Mouse (Mus musculus): ENCODE results near the gene Uqcrfs1. TPM values are rescaled to one million over a fixed set of nuclear protein-coding genes. Genes with fewer than 3 reads are reported as not detected.

Uqcrfs1 gene
- 51.8 and 57.1 TPM in 2 replicates for total RNA-seq (2017)

DNA sequence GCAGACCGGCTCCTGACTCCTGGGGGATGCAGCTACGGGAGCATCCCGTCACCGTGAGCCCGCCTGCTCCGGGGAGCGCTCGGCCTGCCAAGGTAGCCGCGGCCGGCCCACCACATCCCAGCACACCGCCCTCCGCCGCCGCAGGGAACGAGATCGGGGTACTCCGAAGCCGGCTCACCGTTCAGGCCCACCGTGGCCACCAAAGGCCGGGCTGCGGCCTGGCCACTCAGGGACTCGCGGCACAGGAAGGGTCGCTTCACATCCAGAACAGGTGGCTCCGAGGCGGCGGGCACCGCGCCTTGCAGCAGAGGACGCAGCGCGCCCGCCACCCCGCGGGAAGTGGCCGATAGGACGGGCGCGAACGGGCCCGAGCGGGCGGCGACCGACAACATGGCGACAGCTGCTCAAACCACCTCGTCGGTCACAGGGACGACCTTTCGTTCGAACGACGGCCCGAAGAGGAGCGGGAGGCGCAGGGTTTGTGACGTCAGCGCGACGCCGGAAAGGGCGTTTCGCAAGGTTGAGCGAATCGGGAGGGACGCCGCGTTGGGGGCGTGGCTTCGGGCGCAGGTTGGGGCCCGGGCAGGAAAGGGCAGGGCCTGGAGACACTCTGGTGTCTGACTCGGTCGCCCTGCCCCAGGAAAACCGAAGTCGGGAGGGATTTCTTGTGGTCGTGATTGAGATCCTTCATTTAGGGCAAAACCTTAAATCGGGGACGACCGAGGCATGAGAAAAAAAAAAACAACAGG, at the start of gene Uqcrfs1:
Uqcrfs1 (minus strand) TSS at position 507 of the 749 bp plus-strand sequence.
- ATAC-seq (ENCODE audit: extremely low read depth, insufficient number of reproducible peaks, low FRiP score, poor library complexity, severe bottlenecking): peak; percentile 92

DNA sequence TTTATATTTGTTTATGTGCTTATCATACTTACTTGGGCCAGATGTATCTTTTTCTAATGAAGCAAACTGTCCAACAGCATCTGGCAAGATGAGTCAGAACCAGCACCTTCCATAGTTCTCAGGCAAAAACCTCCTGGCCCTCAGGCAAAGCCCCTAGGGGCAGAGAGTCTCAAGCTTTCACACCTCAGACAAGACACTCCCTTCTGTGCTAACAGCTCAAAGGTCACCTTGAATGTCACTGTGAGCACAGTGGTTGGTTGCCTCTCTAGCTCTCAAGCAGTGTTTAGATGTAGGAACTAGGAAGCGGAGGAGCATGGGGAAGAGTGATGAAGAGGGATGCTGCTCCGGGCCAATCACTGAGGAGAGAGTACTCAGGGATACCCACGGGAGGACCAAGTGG, 40.6 kb upstream of the Uqcrfs1 start:
- no peak for ATAC-seq (ENCODE audit: extremely low read depth, insufficient number of reproducible peaks, low FRiP score, poor library complexity, severe bottlenecking)

DNA sequence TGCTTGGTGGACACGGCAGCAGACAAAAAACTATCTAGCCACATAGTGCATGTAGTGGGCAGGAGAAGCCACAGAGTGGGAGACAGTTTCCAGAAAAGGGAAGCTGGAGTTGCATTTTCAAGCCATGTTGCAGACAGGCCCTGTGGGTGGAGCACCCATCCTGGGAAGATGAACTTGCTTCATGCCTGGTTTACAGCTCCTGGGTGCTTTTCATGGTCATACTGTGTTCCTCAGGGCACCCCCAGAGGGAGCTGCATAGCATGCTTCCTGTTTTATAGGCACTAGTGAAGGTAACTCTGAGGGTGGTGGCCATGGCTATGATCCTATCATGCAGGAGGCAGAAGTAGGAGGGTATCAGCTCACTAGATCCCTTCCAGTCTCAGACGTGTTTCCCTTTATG, 37.4 kb upstream of the Uqcrfs1 start:
- ATAC-seq (ENCODE audit: extremely low read depth, insufficient number of reproducible peaks, low FRiP score, poor library complexity, severe bottlenecking): peak; percentile 64; the same call in 1 of the 2 replicates

DNA sequence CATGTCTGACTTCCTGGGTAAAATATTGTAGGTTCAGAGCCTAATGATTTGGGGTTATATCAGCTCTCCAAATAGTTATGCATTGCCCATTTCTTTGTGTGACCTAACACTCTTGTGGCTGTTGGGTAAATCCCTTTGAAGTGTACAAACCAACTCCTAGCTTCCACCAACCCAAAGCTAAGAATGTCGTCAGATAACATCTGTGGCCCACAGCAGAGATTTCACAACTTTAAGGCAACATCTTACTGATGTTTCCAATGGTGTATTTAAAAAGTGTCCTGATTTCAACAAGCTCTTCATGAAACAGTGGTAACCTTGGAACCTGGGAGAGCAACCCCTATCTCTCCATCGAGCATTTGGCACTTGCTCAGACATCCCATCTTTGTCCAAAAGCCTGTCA, 33.6 kb upstream of the Uqcrfs1 start:
- ATAC-seq (ENCODE audit: extremely low read depth, insufficient number of reproducible peaks, low FRiP score, poor library complexity, severe bottlenecking): no peak

DNA sequence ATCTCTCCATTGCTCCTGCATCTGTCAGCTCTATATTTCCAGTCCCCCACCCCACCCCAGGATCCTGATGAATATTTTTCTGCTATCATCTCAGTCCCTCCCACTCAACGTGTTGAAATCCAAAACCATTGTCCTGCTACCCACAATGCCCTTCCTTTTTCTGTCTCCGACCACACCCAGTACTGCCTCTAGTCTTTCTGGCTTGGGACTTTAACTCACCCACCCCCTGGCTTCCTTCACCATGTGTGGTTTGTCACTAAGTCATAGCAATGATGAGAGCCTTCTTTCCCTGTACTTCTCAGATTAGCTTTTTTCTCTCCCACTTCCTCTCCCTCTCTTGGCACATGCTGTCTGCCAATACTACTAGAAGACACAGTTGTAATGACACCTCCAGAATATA, 31.7 kb upstream of the Uqcrfs1 start:
- no peak for ATAC-seq (ENCODE audit: extremely low read depth, insufficient number of reproducible peaks, low FRiP score, poor library complexity, severe bottlenecking)

DNA sequence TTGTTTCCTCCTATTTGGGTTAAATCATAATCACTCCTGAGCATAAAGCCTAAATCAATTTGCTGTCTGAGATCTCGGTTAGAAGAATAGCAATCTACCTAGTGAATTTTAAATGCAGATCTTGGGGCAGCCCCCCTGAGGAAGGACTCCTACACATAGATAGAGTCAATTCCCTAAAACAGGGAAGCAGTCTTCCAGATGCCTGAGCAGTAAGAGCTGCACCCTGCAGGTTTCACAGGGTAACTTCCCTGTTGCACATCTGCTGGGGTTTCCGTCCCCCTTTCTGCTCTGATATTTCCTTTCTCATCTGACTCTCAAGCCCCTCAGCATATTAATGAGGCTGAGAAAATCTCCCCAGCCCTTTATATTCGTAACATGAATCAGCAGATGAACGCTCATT, 27.8 kb upstream of the Uqcrfs1 start:
- ATAC-seq (ENCODE audit: extremely low read depth, insufficient number of reproducible peaks, low FRiP score, poor library complexity, severe bottlenecking): no peak

DNA sequence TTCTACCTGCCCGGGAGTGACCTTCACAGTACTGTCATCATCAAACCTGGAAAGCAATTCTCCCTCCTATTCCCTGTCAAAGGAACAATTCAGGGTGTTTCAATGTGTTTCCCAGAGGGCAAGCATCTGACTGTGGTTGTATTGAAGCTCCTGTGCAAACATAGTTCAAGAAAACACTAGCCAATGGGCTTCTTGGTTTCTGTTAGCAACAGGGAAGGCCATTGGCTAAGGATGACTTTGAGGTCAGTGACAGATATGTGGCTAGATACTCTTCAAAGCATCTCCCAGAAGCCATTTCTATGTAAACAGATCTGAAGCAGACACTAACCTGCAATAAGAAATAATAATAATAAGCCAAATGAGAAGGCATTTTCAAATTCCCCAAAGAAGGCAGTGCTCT, 25.0 kb upstream of the Uqcrfs1 start:
- ATAC-seq (ENCODE audit: extremely low read depth, insufficient number of reproducible peaks, low FRiP score, poor library complexity, severe bottlenecking): no peak

DNA sequence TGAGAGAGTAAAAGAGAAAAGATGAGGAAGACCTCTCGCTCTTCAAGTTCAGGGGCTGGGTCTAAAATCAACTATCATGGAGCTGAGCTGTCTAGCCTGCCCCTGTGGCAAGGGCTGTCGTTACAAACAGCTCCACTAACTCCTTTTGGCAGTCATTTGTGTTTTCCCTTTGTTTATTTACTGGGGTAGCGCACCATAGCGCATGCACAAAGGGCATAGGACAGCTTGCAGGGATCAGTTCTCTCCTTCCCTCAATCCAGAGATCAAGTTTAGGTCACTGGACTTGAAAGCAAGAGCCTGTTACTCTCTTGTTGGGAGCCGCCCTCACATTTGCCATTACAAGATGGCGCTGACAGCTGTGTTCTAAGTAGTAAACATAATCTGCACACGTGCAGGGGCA, 22.4 kb upstream of the Uqcrfs1 start:
- no peak for ATAC-seq (ENCODE audit: extremely low read depth, insufficient number of reproducible peaks, low FRiP score, poor library complexity, severe bottlenecking)

DNA sequence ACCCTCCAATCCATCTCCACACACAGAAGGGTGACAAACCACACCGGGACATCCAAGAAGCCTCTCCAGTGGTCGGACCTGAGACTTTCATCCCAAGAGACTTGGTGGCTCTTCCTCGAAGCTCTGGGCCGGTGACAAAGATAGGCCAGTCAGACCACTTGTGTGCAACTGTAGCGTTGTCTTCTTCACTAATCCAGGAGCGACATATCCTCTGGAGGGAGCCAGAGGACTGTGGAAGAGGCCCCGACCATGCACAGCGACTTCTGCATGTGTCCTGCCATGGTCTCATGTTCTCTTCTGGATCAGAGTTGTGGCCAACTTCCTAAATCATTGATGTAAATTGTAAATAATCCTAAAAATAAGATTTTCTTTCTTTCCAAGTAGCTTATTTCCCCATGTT, 21.6 kb upstream of the Uqcrfs1 start:
- peak; percentile 71; the same call in 1 of the 2 replicates for ATAC-seq (ENCODE audit: extremely low read depth, insufficient number of reproducible peaks, low FRiP score, poor library complexity, severe bottlenecking)

DNA sequence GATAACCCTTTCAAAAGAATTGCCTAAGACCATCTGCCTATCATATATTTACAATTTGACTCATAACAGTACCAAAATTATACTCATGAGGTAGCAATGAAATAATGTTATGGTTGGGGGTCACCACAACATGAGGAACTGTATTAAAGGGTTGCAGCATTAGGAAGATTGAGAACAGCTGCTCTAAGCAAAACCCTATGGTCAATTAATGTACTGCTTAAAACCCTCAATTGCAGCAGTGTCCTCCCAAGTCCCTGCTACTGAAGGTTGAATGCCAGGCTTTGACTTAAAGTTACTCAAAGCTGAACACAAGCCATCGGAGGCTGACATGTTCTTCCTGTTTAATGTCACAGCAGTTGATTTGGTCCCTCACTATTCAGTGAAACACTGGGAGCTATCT, 15.4 kb upstream of the Uqcrfs1 start:
- ATAC-seq (ENCODE audit: extremely low read depth, insufficient number of reproducible peaks, low FRiP score, poor library complexity, severe bottlenecking): no peak

DNA sequence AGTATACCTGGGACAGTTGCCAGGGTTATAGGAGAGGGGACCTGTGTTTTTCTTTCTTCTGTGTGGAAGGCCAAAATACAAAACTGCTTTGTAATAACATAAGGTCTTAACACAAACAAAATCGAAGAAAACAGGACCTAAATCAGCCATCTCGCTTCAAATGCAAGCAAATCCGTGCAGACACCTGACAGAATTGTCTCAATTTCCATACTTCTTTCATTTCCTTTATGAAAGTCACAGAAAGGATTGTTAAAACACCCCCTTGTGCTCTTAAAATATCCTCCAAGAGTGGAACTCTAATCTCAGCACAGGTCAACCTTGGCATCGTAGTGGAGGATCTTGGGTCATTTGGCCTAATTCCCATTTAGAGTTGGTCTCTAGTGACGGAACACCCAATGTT, 14.9 kb upstream of the Uqcrfs1 start:
- no peak for ATAC-seq (ENCODE audit: extremely low read depth, insufficient number of reproducible peaks, low FRiP score, poor library complexity, severe bottlenecking)

DNA sequence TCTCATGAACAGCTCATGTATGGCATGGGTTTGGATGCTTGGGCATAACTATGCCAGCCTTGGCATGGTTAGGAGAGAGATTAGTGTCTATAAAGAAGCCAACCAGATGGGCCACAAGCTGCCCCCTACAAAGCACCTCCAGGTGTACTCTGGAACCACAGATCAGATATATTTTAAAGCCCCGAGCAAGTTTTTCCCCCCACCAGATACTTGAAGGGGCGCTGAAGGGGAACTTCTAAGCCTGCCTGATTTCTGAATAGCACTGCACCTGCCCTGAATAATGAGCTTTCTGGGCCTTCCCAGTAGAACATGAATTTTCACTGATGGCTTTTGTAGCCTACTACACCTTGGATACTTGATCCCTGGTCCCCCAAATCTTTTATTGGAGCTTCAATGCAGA, 12.6 kb upstream of the Uqcrfs1 start:
- no peak for ATAC-seq (ENCODE audit: extremely low read depth, insufficient number of reproducible peaks, low FRiP score, poor library complexity, severe bottlenecking)

DNA sequence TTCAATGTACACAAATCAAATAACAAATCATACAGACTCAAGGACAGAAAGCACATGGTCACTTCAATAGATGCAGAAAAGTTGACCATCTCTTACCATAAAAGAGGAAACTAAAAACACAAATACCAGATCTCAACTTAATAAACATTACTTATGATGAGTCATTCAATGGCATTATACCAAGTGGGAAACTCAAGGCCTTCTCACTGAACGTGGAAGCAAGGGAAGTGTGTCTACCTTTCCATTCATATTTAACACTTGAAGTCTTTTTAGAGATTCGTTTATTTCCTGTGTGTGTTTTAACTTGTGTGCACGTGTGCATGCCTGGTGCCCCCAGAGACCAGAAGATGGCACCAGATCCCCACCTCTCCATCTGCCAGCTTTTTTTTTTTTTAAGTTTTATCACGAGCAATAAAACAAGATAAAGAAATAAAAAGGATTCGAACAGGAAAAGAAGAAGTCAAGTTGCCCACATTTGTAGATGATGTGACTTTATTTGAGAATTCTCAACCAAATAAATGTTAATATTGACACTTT, 8.0 kb upstream of the Uqcrfs1 start:
- no peak for ATAC-seq (ENCODE audit: extremely low read depth, insufficient number of reproducible peaks, low FRiP score, poor library complexity, severe bottlenecking)

DNA sequence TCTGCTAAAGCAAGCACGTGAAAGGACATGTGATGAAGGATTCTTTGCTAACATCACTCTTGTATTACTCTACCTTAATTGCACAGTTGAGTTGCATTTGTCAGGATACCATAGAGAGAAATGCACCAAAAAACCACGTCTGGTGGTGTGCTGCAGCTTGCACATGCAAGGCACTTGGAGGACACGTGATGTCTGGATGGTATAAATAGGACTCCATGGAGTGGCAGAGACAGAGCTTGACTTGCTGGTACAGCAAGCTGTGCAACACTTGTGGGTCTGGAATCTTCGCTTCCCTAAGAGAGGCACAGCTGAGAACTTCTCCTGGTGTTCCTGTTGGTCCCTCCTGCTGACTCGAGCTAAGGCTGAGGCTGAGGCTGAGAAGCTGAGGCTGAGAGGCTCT, 4.2 kb upstream of the Uqcrfs1 start:
- ATAC-seq (ENCODE audit: extremely low read depth, insufficient number of reproducible peaks, low FRiP score, poor library complexity, severe bottlenecking): no peak

DNA sequence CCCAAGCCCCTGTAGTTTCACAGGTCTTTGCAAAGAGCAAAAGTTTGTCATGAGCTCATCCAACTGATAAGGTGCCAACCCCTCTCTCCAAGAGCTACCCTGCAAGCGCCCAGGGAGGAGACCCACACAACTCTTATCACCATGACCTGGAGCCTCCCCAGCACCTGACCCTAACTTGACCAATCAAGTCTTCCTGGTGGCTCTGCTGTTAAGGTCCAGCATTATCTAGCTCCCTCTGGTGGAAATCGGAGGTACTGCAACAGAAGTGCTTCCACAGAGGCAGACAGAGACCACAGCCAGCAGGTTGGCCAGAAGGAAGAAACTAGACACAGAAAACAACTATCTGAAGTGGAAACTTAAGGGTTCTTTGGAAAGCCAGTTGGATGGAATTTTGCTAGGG, 3.7 kb upstream of the Uqcrfs1 start:
- ATAC-seq (ENCODE audit: extremely low read depth, insufficient number of reproducible peaks, low FRiP score, poor library complexity, severe bottlenecking): peak; percentile 77

DNA sequence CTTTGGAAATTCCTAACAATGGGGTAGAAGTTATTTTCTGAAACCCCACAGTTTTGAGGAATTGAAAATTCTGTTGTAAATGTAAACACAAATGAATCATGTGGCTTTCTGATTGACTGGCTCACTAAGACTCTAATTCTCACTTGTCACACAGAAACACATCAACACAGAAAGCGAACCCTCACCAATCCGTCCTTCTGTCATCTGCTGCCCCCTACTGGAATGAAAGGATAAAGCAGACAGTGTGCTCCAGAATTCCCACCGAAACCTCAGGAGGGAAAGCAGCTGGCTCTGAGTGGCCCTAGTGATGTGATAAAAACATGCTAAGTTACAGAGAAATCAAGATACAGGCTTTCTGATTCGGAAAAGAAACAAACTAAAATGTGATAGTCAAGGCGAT, 14.4 kb downstream of the Uqcrfs1 start:
- 0 out of 2 replicates have a peak, but pooled peaks have one; percentile 39 for ATAC-seq (ENCODE audit: extremely low read depth, insufficient number of reproducible peaks, low FRiP score, poor library complexity, severe bottlenecking)

DNA sequence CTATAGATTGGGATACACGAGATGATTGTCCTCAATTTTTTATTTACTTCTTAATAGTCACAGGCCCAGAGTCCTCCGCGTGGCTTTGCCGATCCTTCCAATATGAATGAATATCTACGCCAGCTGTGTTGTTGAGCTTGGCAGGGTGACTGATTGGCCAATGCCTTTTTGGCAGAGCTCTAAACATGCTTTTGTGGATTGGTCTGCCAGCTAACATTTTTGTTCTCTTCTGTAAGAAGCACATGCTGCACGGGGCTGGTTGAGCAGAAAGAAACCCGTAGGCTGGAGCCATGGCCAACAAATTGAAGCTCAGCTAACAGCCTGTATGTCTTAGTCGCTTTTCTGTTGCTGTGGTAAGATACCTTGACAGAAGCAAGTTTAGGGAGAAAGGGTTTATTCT, 20.2 kb downstream of the Uqcrfs1 start:
- ATAC-seq (ENCODE audit: extremely low read depth, insufficient number of reproducible peaks, low FRiP score, poor library complexity, severe bottlenecking): no peak

DNA sequence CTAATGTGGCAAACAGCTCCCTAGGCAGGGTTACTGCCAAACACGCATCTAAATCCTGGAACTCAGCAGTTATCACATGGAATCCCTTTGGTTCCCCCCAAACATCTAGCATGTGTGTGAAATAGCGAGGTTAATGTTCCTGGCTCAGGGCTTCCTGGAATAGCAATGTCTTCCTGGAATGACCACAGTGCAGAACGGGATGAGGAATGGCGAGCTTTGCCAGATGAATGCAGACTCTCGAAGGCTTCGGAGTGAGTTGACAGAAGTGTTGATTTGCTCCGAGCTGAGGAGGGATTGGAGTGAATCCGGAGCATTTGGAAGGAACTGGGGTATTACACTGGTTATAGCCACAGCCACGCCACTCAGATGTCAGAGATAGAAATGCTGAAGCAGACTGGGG, 21.2 kb downstream of the Uqcrfs1 start:
- ATAC-seq (ENCODE audit: extremely low read depth, insufficient number of reproducible peaks, low FRiP score, poor library complexity, severe bottlenecking): no peak

DNA sequence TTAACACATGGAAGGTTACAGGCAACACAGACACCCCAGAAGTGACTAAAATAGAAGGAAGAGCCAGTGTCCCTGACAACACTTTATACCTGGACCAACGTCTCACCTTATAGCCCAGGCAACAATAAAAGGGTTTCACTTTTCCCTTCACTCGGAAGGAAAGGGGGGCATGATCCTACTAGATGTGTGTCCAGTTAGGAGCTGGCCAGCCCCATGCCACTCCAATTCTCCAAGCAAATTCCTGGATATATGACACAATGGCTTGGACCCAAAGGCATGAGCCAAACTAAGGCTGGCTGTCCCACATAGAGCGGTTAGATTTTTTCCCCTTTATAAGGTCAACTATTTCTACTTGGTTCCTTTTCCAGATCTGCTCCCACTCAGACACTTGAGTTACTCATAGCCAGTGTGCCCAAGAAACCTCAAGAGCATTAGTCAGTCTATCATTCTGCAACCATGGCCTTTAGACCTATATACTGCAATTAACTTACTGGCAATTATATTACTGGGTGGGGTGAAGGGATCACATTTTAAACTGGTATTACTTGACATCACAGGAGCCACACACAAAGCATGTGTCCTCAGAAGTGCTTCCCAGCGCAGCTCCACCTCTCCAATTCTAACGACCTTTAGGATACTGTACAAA, 21.8 kb downstream of the Uqcrfs1 start:
- ATAC-seq (ENCODE audit: extremely low read depth, insufficient number of reproducible peaks, low FRiP score, poor library complexity, severe bottlenecking): no peak

DNA sequence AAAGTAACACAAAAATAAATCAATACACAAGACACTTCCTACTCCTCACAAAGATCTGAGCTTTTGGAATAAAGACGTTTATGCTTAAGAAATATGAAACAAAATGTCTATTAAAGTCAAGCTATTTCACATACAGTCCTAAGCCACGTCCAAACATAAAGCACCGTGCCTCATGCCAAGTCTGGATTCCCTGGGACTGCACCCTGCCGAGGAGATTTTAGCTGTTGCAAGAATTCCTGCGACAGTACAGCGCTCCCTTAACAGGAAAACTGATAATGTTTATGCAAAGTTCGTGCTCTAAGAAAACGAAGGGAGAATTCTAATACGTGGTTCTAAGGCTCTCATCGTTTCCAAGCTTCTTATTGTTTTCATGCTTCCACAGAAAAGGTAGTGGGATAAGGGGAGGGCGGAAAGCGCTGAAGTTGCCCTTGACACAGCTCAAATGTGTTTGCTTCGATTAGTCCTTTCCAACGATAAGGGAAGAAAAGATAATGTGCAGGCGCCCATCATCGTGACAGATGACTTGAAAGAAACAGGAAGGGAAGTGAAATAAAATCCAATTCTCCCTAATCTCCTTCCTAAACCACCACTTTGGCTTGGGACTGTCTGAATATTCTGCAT, 23.8 kb downstream of the Uqcrfs1 start:
- no peak for ATAC-seq (ENCODE audit: extremely low read depth, insufficient number of reproducible peaks, low FRiP score, poor library complexity, severe bottlenecking)

All from neutrophil, adult 5-6 weeks (primary cell).